Mouse (Mus musculus) olfactory bulb, adult 2 months (tissue): ENCODE results near the gene Slc23a2. TPM values are rescaled to one million over a fixed set of nuclear protein-coding genes. Genes with fewer than 3 reads are reported as not detected.
A peak's percentile ranks its signal among the peaks of the same experiment; 100 is the strongest.

ENCODE experiments used
- H3K27ac ChIP-seq: fragments of 200-500 bp; 2 replicates; pipeline ENCODE4 v1.5.1; 2012; ENCODE audit warnings: low read depth, low read length; ENCODE audit not compliant: insufficient read depth
- H3K4me1 ChIP-seq: fragments of 200-500 bp; 2 replicates; pipeline ENCODE4 v1.6.1; 2012; ENCODE audit warnings: low read length; ENCODE audit not compliant: control insufficient read depth, insufficient read depth
- H3K4me3 ChIP-seq: fragments of 200-500 bp; 2 replicates; pipeline ENCODE4 v1.5.1; 2012; ENCODE audit warnings: mild to moderate bottlenecking, low read depth, low read length, moderate library complexity; ENCODE audit not compliant: insufficient read depth
- CTCF ChIP-seq: fragments of 200-500 bp; IDR thresholded peaks from 2 replicates; pipeline ENCODE4 v1.5.1; 2012; ENCODE audit warnings: low read depth, mild to moderate bottlenecking, low read length, moderate library complexity; ENCODE audit not compliant: insufficient read depth
- POLR2A ChIP-seq: fragments of 200-500 bp; IDR thresholded peaks from 2 replicates; pipeline ENCODE4 v1.6.1; 2012; ENCODE audit warnings: mild to moderate bottlenecking, low read depth, low read length, moderate library complexity; ENCODE audit not compliant: insufficient read depth
- WGBS: fragments of 180-500 bp; shearing (Covaris S2); methylation state at CpG from one replicate; pipeline ENCODE4 v1.1.7; 2018; 5-methylcytosine and 5-hydroxymethylcytosine counted together
- polyA plus RNA-seq: library from polyadenylated mRNA; stranded (reverse); fragments of >200 nt; gene quantifications from 2 replicates; pipeline ENCODE4 v1.2.4, GENCODE M21; 2012; ENCODE audit warnings: low replicate concordance; ENCODE audit not compliant: missing spikeins, insufficient read depth, insufficient read length

The Slc23a2 gene
- polyA plus RNA-seq, 1 experiment: not detected

- H3K4me1 ChIP-seq: no peaks in the 10 kb centered on the region
- H3K27ac ChIP-seq: no peak overlapping the region
- WGBS: 93% methylated on average over 1 of the region's 1 CpGs
- H3K4me3 ChIP-seq: no peak overlapping the region
- no peak for TF ChIP-seq POLR2A
Measured at GRCm38 (mm10) chr2:132163626-132164025, 18.7 kb upstream of the Slc23a2 start.

GRCm38 (mm10) chr2:132157482-132157881 is 12.6 kb upstream of the Slc23a2 start:
- Histone ChIP-seq H3K4me1 (no peaks in the 10 kb centered on the region), H3K27ac (no peak overlapping the region), H3K4me3 (no peak overlapping the region)
- 79% methylated on average over 4 of the region's 4 CpGs for WGBS
- TF ChIP-seq POLR2A (no peak), CTCF (no peak)

GRCm38 (mm10) chr2:132152670-132153069 is 7.8 kb upstream of the Slc23a2 start:
- Histone ChIP-seq H3K4me1 (no peaks in the 10 kb centered on the region), H3K27ac (no peak overlapping the region), H3K4me3 (no peak overlapping the region)
- 77% methylated on average over 5 of the region's 5 CpGs for WGBS
- TF ChIP-seq POLR2A (no peak), CTCF (no peak)

- Histone ChIP-seq H3K4me3 (no peak overlapping the region), H3K4me1 (no peaks in the 10 kb centered on the region), H3K27ac (no peak overlapping the region)
- WGBS: 45% methylated on average over 6 of the region's 6 CpGs
- TF ChIP-seq POLR2A (no peak), CTCF (no peak)
Measured at GRCm38 (mm10) chr2:132151592-132151991, 6.7 kb upstream of the Slc23a2 start.

- Histone ChIP-seq H3K27ac (no peak overlapping the region), H3K4me1 (no peaks in the 10 kb centered on the region), H3K4me3 (no peak overlapping the region)
- no peak for TF ChIP-seq CTCF
- no peak for TF ChIP-seq POLR2A
- WGBS: 69% methylated on average over 1 of the region's 1 CpGs
Measured at GRCm38 (mm10) chr2:132150926-132151325, 6.0 kb upstream of the Slc23a2 start.

GRCm38 (mm10) chr2:132146502-132146901 is 1.6 kb upstream of the Slc23a2 start:
- 76% methylated on average over 4 of the region's 4 CpGs for WGBS
- TF ChIP-seq POLR2A (no peak), CTCF (no peak)
- Histone ChIP-seq H3K27ac (no peak overlapping the region), H3K4me3 (no peak overlapping the region), H3K4me1 (no peaks in the 10 kb centered on the region)

GRCm38 (mm10) chr2:132143943-132144927 is 673 bp downstream of the Slc23a2 start:
- 10% methylated on average over 66 of the region's 66 CpGs for WGBS
- H3K4me3 ChIP-seq: peak overlapping the region; percentile 62
- no peak for TF ChIP-seq CTCF
- TF ChIP-seq POLR2A: no peak; the same call in 1 of the 2 replicates

GRCm38 (mm10) chr2:132142606-132143005 is 2.3 kb downstream of the Slc23a2 start:
- Histone ChIP-seq H3K4me3 (no peak overlapping the region), H3K4me1 (peaks cover 13% of the 10 kb centered on the region), H3K27ac (no peak overlapping the region)
- TF ChIP-seq CTCF (no peak), POLR2A (no peak)
- 80% methylated on average over 8 of the region's 8 CpGs for WGBS

More at GRCm38 (mm10) chr2:132143943-132144927, 673 bp downstream of the Slc23a2 start:
- Histone ChIP-seq H3K4me1 (peaks cover 8% of the 10 kb centered on the region), H3K27ac (peak overlapping the region; percentile 2; the same call in 1 of the 2 replicates)

- no peak overlapping the region for H3K4me3 ChIP-seq
- no peak for TF ChIP-seq POLR2A
- 62% methylated on average over 10 of the region's 10 CpGs for WGBS
Measured at GRCm38 (mm10) chr2:132140536-132140935, 4.4 kb downstream of the Slc23a2 start.

GRCm38 (mm10) chr2:132139099-132139498 is 5.8 kb downstream of the Slc23a2 start:
- H3K4me3 ChIP-seq: no peak overlapping the region
- peaks cover 24% of the 10 kb centered on the region for H3K4me1 ChIP-seq
- no peak overlapping the region for H3K27ac ChIP-seq
- WGBS: 95% methylated on average over 2 of the region's 2 CpGs
- TF ChIP-seq CTCF (no peak; the same call in 1 of the 2 replicates), POLR2A (no peak)

More at GRCm38 (mm10) chr2:132140536-132140935, 4.4 kb downstream of the Slc23a2 start:
- H3K4me1 ChIP-seq: peaks cover 18% of the 10 kb centered on the region
- no peak overlapping the region for H3K27ac ChIP-seq
